Mouse (Mus musculus) brain, embryonic 14.5 days (tissue): ENCODE results near the gene Hadha.

ENCODE experiments used
- CTCF ChIP-seq: fragments of 200-500 bp; IDR thresholded peaks from 2 replicates; pipeline ENCODE4 v1.5.1; 2012; ENCODE audit warnings: inconsistent platforms, mild to moderate bottlenecking, moderate library complexity, borderline replicate concordance; ENCODE audit not compliant: insufficient read depth, insufficient read length; ENCODE audit errors: extremely low read depth
- POLR2A ChIP-seq: fragments of 200-500 bp; IDR thresholded peaks from 2 replicates; pipeline ENCODE4 v1.6.1; 2012; ENCODE audit warnings: mild to moderate bottlenecking, inconsistent platforms, borderline replicate concordance; ENCODE audit not compliant: poor library complexity, insufficient read depth, insufficient read length, severe bottlenecking; ENCODE audit errors: extremely low read depth

DNA sequence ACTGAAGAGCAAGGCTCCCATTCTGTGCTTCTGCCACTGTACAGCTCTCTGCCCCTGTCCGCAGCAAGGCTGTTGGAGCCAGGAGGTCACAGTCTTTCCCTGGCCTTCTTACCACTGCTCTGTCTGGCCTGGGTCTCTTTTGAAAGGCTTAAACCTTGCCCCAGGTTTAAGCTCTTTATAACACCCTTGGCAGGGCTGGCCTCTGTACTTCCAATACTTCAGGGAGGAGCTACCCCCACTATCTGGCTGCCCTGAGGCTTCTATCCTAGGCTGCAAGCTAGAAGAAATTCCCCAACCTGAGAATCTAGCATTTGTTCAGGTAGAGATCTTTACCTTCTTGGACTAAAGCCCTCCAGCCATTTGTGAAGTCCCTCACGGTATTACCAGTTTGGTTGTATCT is 45.1 kb downstream of the Hadha start:
- no peak for TF ChIP-seq CTCF
- no peak for TF ChIP-seq POLR2A
